Mouse (Mus musculus) frontal cortex, adult 2 months (tissue): ENCODE measurements around the gene Tesk2. TPM values are rescaled to one million over a fixed set of nuclear protein-coding genes. Genes with fewer than 3 reads are reported as not detected.

ENCODE experiments used
- DNase-seq, 2 experiments: peaks; one replicate each; pipeline ENCODE4 v3.0.0; 2022; ENCODE audit warnings: low spot score in 1 of 2; ENCODE audit errors: extremely low spot score in 1 of 2
- polyA plus RNA-seq: library from polyadenylated mRNA; depleted of rRNA; stranded (reverse); fragments of >200 nt; gene quantifications from 2 replicates; pipeline ENCODE4 v1.2.3, GENCODE M21; 2012

Tesk2 gene
- polyA plus RNA-seq, 1 experiment = 5.9 TPM

GRCm38 (mm10) chr4:116786587-116786986, 65.8 kb downstream of the Tesk2 start:
- no peak for DNase-seq

GRCm38 (mm10) chr4:116787985-116788760, 67.4 kb downstream of the Tesk2 start:
- peak in 1 of 2 experiments; percentile 48 for DNase-seq

GRCm38 (mm10) chr4:116788956-116789355, 68.2 kb downstream of the Tesk2 start:
- peak; percentile 76 to 98 for DNase-seq

- DNase-seq = no peak
Observed at GRCm38 (mm10) chr4:116792453-116792852, 71.7 kb downstream of the Tesk2 start.

GRCm38 (mm10) chr4:116794273-116794672, 73.5 kb downstream of the Tesk2 start:
- DNase-seq = no peak

GRCm38 (mm10) chr4:116796442-116797110, 75.8 kb downstream of the Tesk2 start:
- no peak for DNase-seq

GRCm38 (mm10) chr4:116799901-116800300, 79.2 kb downstream of the Tesk2 start:
- DNase-seq = peak in 1 of 2 experiments; percentile 25

- peak; percentile 82 to 94 for DNase-seq
Observed at GRCm38 (mm10) chr4:116807197-116808129, 86.7 kb downstream of the Tesk2 start, which contains the start of the genes Toe1 and Mutyh. TSS of gene Toe1 (minus strand) at chr4:116807640. TSS of gene Mutyh (plus strand) at chr4:116807723.

- no peak for DNase-seq
Observed at GRCm38 (mm10) chr4:116811012-116811411, 90.3 kb downstream of the Tesk2 start.

GRCm38 (mm10) chr4:116815276-116815675, 94.5 kb downstream of the Tesk2 start:
- no peak for DNase-seq

- DNase-seq = peak in 1 of 2 experiments; percentile 12
Observed at GRCm38 (mm10) chr4:116817486-116817885, 96.7 kb downstream of the Tesk2 start.

- DNase-seq = no peak
Observed at GRCm38 (mm10) chr4:116819968-116820901, 99.5 kb downstream of the Tesk2 start.

GRCm38 (mm10) chr4:116820902-116821693, 100.3 kb downstream of the Tesk2 start:
- peak in 1 of 2 experiments; percentile 47 for DNase-seq

GRCm38 (mm10) chr4:116821694-116822016, 100.9 kb downstream of the Tesk2 start, which contains the start of gene Hpdl:
TSS of gene Hpdl (minus strand) at chr4:116821707.
- no peak for DNase-seq

GRCm38 (mm10) chr4:116824541-116825004, 103.8 kb downstream of the Tesk2 start:
- peak; percentile 49 to 83 for DNase-seq

GRCm38 (mm10) chr4:116827819-116828218, 107.1 kb downstream of the Tesk2 start:
- DNase-seq = peak in 1 of 2 experiments; percentile 71

GRCm38 (mm10) chr4:116829364-116830069, 108.8 kb downstream of the Tesk2 start:
- DNase-seq = no peak

GRCm38 (mm10) chr4:116830070-116830368, 109.3 kb downstream of the Tesk2 start:
- DNase-seq = no peak
